Mouse (Mus musculus): ENCODE data around the gene Fam228b.
"Not testable (repeated sequence)": the region's sequence is repeated elsewhere in the genome, so short reads cannot be mapped to it uniquely, and the experiment has no call there.

Fam228b gene

DNA sequence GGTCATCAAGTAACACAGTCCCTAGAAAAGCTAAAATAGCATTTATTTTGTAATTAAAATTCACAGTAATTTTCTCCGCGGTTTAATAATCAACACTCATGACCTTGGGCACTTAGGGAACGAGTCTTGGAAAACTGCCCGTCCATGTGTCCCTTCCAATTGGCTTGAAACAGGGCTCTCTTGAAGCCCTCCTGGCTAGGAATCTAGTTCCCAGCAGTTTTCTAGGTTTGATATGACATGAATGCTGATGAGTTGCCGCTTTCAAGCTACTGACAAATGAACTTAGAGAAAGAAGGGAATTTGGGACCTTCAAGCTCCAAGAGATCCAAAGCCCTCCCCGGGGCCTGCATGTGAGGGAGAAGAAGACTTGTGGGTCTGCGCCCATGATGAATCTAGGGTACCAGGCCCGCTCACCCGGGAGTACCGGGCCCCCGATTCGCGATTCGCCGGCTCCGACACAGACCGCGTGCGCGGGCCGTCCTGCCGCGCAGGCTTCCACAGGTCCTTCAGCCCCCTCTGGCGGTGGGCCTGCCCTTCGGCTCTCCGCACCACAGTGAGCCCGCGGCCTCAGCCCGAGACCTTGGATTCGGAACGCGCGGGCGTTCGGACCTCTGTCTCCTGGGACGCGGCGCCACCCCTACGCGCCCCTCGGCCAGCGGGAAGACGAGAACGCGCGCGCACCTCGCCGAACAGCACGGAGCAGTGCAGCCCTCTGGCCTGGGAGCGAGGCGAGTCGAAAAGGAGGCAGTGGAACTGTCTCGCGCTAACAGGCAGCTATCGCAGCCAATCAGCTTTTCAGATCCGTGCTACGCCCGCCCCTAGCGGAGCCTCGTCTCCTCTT, at the start of gene Fam228b, which contains the start of gene Pfn4:
Gene Fam228b, minus strand, starts transcription at position 776 of the 841 bp plus-strand sequence.
Gene Pfn4, plus strand, starts transcription at position 531 of the 841 bp plus-strand sequence.
- peak; percentile 94 to 97 for DNase-seq (ENCODE audit: low spot score in 2 of 2)

DNA sequence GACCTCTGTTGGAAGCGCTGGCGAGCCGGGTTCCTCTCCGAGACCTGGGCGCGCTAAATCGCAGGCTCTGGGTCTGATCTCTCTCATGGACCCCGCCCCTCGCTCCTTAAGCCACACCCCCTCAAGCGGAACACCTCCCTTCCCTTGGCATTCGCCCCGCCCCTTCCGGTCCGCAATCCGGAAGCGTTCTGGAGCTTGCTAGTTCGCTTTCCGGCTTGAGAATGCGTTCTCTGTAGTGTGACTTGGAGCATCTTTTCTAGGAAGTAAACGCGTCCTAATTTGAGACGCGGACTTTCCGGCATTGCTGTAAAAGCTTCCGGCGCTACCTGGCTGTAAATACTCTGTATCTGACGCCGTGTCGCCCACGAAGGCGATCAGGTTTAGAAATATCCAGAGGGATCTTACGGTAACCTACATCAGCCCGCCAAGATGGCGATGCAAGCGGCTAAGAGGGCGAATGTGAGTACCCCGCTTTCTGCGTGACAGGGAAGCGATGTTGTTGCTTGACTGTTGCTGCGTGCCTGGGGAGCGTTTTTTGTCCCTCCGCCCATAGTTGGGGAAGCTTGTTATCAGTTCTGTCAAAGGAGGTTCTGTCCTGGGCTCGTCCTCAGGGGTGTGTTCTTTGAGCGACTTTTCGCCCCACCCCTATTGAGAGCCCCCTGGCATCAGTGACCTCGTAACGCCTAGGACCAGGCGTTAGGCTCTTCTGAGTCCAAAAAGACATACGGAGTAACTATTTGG, 48.5 kb upstream of the Fam228b start, which contains the start of gene Sf3b6:
Gene Sf3b6, plus strand, starts transcription at position 184 of the 741 bp plus-strand sequence.
- peak; percentile 94 to 97 for DNase-seq (ENCODE audit: low spot score in 2 of 2)

DNA sequence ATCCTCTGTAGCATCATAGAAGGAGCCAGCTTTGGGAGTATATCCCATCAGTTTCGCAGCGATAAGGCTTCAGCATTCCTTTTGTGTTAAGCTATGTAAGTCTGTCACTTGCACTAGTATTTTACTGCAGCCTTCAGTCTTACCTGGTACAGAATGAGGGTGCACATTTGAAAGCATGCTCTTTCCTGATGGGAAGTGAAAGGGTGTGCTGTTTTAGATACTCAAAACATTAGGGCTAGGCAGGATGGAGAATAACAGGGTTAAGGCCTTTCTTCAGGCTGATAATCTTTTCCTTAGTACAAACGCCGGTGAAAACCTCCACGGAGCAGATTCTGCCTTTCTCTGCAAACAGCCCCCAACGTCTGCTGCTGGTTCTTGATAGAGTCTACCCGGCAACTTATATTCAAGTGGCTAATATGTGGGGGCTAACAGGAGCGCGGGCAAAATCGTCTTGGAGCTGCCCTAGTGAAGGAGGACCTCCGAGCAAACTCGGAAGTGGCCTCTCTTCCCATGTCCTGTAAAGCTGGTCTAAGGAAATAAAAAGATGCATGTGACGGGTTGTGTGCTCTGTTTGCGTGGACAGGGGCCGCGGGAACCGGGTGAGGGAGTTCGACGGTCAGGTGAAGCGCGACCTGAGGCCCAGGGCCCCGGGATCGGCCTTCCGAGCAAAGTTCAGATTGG, 47.8 kb upstream of the Fam228b start:
- DNase-seq (ENCODE audit: low spot score in 2 of 2): no peak

DNA sequence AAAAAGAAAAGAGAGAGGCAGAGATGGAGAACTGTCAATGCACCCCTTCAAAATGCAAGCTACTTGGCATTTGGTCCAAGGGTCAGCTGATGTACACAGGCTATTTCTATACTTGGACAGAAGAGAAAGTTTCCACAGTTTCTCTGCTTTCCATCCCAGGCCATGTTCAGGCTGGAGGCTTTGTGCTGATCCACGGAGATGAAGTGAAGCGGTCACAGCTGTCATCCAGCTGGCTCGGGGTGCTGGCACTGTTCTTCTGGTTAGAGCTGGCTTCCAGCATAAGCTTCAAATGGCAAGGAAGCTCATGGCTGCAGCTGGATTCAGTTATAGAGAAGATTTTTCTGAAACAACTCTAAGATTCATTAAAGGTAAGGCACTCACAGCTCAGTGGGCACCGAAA, 44.6 kb upstream of the Fam228b start:
- DNase-seq (ENCODE audit: low spot score in 2 of 2): no peak

DNA sequence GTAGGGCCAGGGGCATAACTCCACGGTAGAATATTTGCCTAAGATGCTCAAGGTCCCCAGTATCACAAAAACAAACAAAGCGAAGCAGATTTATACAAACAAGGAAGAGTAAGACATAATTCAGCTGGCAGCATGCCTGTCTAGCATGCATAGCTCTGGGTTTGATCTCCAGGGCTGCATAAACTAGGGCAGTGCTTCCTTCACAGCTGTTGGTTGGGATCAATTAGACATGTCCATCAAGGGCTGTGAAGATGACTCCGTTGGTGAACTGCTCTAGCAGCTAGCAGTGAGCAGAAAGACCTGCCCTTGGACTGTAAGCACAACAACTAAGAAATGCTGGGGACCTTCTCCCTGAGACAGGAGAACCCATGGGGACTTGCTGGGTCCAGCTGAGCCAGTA, 42.6 kb upstream of the Fam228b start:
- DNase-seq (ENCODE audit: low spot score in 2 of 2): no peak

DNA sequence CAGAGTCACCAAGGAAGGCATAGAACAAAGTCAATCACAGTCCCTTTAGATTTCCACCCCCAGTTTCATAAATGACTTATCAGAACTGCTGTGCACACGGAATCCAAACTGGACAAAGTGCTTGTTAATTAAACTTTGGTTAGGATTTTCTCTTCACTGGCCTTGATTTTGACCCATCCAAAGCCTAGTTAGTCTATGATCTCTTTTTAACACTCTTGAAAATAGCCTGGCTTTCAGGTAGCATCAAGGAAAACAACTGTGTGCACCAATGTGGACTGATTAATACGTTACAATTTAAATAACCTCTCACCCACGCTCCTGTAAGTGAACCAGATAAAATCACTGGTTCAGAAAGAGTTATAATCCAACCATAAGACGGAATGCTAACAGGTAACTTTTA, 42.0 kb upstream of the Fam228b start:
- no peak for DNase-seq (ENCODE audit: low spot score in 2 of 2)

DNA sequence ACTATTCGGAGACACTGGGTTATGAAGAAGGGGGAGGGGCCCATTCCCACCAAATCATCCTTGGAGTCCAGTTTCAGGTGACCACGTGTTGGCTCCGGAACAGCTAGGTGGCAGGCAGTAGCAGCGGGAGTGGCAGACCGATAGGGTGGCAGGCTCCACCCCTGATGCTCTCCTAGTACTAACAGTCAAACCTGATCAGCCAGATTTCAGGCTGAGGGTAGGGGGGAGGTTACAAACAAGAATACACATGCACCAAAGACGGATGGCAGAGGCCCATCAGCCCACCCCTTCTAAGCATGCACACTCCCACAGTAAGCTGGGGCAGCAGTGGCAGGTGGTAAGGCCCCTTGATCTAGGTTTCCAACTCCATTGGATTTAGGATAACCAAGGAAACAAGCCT, 28.4 kb upstream of the Fam228b start:
- DNase-seq (ENCODE audit: low spot score in 2 of 2): not testable (repeated sequence)

DNA sequence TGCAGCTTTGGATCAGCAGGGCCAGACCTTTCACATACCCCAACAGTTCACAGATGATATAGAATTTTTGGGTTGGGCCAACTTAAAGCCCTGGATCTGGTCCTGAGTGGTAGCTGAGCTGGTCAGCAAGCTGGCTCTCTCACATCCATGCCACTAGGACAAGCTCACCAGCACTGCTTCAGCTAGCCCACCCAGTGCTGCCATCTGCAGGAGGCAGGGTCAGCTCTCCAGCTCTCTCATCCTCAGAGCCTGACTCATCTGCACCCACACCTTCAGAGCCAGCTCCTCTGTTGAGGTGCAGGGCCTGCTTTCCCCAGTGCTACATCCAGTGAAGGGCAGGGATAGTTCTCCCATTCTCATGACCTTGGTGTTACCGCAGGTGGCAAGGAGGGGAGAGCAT, 24.7 kb upstream of the Fam228b start:
- DNase-seq (ENCODE audit: low spot score in 2 of 2): no peak

DNA sequence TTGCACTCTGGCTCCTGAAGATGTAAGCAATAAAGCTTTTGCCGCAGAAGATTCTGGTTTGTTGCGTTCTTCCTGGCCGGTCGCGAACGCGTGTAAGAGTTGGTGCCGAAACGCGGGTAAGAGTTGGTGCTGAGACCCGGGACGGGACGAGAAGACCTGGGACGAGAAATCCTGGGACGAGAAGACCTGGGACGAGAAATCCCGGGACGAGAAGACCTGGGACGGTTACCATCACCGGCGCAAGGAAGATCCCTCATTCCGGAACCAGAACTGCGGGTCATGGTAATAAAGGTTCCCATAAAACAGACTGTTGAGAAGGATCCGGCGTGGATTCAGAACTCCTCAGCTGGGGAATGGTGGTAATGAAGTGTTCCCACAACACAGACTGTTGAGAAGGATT, 19.1 kb upstream of the Fam228b start:
- not testable (repeated sequence) for DNase-seq (ENCODE audit: low spot score in 2 of 2)

DNA sequence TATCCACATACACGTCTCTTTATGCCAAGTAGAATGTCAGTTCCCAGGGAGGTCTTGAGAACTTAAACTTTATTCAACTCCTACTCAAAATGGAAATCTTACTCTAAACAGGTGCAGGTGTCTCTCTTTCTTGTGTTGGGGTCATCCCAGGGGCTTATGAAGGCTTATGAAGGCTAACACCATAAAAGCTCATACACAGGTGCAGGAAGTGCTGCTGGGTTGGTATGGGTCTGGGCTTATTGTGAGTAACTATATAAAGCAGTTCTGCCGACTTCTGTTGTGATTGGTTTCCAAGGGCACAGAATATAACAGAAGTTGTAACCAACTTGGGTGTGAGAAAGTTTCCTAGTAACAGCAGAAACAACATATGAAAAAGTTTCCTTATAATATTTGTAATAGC, 15.4 kb upstream of the Fam228b start:
- no peak for DNase-seq (ENCODE audit: low spot score in 2 of 2)

DNA sequence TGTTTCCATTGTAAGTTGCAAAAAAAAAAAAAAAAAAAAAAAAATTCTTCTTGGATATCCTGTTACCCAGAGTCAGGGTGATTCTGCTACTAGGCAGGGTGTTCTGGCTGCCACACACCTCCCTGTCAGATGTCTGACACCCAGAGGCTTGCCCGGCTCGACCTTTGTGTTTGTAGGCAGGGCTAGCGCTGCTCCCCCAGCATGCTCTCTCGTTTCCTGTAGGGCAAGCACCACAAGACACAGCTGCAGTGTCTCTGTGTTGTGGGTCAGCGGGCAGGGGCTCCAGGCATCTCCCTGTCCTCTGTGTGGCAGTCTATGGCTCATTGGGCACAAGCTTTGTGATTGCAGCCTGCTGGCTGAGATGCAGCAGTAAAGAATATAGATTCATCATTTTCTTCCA, 14.5 kb upstream of the Fam228b start:
- no peak for DNase-seq (ENCODE audit: low spot score in 2 of 2)

DNA sequence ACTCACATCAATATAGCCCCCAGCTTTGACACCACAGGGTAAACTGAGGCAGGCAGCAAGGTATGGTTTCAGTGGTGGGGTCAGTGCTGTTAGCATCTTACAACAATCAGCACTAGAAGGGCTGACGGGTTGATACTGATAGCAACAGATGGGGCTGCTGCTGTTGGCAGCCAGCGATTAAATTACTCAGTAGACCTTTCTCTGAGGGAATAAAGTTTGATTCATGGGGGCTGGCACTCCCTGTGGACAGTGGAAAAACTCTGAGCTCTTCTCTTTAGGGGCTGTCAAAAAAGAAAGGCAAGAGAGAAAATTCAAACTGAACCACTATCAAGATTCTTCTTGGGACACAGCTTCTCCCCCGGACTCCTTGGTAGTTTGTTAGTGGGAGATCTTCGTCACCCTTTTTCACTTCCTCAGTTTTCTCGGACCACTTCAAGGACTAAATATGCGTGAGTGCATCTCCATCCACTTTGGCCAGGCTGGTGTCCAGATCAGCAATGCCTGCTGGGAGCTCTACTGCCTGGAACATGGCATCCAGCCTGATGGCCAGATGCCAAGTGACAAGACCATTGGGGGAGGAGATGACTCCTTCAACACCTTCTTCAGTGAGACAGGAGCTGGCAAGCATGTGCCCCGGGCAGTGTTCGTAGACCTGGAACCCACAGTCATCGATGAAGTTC, 12.8 kb upstream of the Fam228b start:
- DNase-seq (ENCODE audit: low spot score in 2 of 2): not testable (repeated sequence)

DNA sequence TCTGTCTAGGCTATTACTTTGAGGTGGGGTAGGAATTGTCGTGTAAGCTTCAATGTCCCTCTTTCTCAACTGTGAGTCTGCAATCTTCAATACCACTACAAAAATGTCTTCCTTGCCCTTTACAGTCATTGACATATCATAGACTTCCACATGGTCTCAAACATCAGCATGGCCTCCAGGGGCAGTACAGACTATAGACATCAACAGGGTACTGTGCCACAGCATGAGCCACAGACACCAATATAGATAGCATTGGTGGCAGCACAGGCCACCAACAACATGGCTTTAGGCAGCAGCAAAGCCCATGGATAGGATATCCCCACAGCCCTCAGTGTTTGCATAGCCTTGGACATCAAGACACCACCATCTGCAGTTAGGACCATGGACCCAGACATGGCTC, 12.2 kb upstream of the Fam228b start:
- DNase-seq (ENCODE audit: low spot score in 2 of 2): no peak

DNA sequence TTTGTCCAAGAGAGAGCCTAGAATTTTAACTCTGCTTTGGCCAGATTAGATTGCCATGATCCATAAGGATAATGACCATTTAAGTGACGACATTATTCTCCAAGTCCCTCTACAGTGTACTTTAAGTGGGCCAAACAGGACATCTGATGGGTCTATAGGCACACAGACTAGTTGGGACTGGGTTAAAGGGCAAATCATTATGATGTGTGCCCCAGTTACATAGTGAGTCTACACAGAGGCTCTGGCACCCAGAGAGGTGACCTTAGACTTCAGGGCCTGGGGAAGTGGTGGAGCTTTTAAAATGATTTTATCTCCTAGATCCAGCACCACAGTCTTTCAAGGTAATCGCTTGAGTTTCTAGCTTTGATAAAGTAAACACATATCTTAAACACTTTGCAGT, 11.2 kb upstream of the Fam228b start:
- no peak for DNase-seq (ENCODE audit: low spot score in 2 of 2)

DNA sequence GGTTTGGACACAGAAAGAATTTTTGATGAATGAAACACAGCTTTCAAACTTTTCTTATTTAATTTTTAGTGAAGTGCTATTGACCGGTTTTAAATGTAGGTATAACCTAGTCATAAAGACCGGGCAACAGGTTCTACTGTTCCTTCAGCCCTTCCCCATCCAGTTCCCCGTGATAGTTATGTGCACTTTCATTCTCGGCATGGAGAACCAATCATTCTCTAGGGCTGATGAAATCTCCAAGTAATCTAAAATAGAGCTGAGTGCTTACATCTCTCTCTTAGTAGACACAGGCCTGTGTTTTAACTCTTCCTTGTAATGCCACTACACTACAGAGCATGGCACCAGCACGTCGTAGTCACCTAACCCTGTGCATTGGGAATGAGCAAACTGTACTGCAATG, 8.7 kb upstream of the Fam228b start:
- DNase-seq (ENCODE audit: low spot score in 2 of 2): no peak

DNA sequence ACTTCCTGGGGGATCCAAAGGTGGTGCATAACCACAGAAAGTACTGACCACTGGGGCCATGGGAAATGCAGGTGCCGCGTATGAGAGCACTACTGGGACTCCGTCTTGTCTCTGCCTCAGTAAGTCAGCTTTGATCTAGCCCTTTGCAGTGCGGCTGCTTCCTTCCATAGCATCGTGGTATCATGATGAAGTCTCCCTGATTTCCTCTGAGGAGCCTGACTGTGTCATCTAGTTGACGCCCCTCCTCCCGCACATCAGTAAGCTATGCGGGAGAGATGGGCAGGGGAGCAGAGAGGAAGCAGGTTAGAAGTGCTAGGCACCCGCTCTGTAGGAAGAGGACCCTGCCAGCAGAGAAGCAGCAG, 6.5 kb upstream of the Fam228b start:
- no peak for DNase-seq (ENCODE audit: low spot score in 2 of 2)

DNA sequence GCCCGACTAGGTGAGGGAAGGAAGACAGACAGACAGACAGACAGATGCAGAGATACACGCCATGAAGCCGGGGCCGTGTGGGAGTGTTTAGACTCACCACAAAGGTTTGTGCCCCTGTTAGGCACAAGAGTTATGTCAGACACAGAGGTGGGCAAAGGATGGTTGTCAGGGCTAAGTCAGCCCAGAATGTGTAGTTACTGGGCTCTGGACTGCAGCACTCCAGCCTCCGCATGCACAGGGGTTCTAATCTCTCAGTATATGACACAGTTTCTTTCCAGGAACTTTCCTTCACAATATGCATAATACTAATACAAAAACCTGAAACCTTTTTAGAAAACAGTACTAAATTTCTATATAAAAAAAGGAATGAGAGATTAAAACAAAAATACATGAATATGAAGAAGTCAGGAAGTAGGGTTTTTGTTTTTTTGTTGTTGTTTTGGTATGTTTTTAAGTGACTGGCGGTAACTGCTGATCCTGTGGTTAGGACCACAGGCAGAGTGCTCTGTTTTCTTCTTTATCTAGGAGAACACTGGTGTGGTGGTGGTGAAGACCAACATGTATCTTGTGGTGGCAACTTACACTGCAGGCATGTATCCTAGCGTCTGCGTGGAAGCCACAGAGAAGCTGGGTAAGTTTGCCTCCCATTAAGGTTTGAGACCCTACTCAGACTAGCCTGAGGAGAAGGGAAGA, 6.0 kb upstream of the Fam228b start:
- no peak for DNase-seq (ENCODE audit: low spot score in 2 of 2)

DNA sequence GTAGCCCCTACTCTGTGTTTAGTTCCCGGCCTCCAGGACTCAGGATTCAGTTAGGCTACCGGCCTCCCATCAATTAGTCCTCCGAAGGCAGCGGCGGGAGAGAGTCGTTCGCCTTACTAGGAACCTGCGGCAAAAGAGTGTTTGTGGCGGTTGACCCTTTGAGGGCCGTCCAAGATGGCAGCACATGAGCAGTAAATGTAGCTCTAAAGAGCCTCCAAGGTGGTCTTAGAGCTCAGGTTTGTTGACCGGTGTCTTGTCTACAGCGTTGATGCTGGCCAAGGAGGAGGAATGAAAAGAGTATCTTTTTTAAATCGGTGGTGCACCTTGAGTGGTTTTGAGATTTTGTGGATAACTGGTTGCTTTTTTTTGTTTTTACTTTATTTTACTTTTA, 261 bp upstream of the Fam228b start:
- no peak for DNase-seq (ENCODE audit: low spot score in 2 of 2)

DNA sequence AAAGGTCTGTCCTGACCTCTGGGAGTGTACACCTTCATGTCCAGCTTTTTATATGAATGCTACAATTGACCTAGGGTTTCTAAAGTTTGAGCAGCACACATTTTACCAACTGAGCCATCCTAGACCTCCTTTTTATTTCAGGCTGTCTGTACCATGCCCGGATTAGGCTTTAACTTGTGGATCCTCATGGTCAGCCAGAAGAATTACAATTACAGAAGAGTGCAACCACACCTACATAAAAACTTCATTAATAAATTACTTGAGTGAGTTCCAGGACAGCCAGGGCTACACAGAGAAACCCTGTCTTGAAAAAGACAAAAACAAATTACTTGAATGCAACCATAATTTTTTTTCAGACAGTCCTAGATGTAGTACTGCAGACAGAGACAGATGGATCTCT, 12.0 kb downstream of the Fam228b start:
- no peak for DNase-seq (ENCODE audit: low spot score in 2 of 2)

DNA sequence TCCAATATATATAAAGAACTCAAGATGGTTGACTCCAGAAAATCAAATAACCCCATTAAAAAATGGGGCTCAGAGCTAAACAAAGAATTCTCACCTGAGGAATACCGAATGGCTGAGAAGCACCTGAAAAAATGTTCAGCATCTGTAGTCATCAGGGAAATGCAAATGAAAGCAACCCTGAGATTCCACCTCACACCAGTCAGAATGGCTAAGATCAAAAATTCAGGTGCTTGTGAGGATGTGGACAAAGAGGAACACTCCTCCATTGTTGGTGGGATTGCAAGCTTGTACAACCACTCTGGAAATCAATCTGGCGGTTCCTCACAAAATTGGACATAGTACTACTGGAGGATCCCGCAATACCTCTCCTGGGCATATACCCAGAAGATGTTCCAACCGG, 14.6 kb downstream of the Fam228b start:
- not testable (repeated sequence) for DNase-seq (ENCODE audit: low spot score in 2 of 2)

DNA sequence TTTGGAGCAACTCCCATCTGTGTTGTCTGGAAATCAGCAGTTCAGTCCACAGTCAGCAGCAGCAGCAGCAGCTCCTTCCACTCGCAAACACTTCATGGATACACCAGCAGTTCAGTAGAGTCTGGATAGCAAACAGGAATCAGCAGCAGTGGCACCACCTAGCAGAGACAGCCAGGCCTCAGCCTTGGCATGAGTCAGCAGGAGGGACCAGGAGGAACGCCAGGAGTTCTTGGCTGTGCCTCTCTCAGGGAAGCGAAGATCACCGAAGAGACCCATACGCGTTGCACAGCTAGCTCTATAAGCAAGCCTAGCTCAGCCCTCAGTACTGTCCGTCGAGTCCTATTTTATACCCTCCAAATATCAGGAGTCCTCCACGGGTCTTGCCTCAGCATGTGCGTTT, 24.6 kb downstream of the Fam228b start:
- DNase-seq (ENCODE audit: low spot score in 2 of 2): no peak

Data from frontal cortex, postnatal 14 days (tissue).